Mouse (Mus musculus) heart, postnatal 0 days (tissue): Measurements from ENCODE around the gene Slc48a1. TPM values are rescaled to one million over a fixed set of nuclear protein-coding genes. Genes with fewer than 3 reads are reported as not detected.

ENCODE experiments used
- ATAC-seq: fragments of 200-750 bp; cut with Nextera tagmentation; 2 replicates; pipeline ENCODE4 v1.8.0; 2017; ENCODE audit warnings: low read depth, moderate number of reproducible peaks, moderate library complexity; ENCODE audit not compliant: insufficient read depth
- DNase-seq: peaks from one replicate; pipeline ENCODE4 v3.0.0-alpha.2; 2016; ENCODE audit warnings: low spot score
- H3K27ac ChIP-seq: fragments of 300-500 bp; sonication (generic); 2 replicates; pipeline ENCODE4 v1.5.1; 2014; ENCODE audit warnings: low read depth, mild to moderate bottlenecking
- H3K27me3 ChIP-seq: fragments of 300-500 bp; sonication (generic); 2 replicates; pipeline ENCODE4 v1.6.1; 2014; ENCODE audit warnings: low read length, mixed read lengths; ENCODE audit not compliant: control insufficient read depth, insufficient read depth
- H3K36me3 ChIP-seq: fragments of 300-500 bp; sonication (generic); replicated peaks from 2 replicates; pipeline ENCODE4 v1.6.1; 2014; ENCODE audit warnings: low read length, mixed read lengths; ENCODE audit not compliant: control insufficient read depth, insufficient read depth
- H3K4me1 ChIP-seq: fragments of 300-500 bp; sonication (generic); 2 replicates; pipeline ENCODE4 v1.6.1; 2014; ENCODE audit warnings: antibody characterized with exemption; ENCODE audit not compliant: control insufficient read depth, insufficient read depth
- H3K4me2 ChIP-seq: fragments of 300-500 bp; sonication (generic); 2 replicates; pipeline ENCODE4 v1.6.1; 2014; ENCODE audit warnings: low read depth, mild to moderate bottlenecking, low read length, moderate library complexity
- H3K4me3 ChIP-seq: fragments of 300-500 bp; sonication (generic); 2 replicates; pipeline ENCODE4 v1.5.1; 2014; ENCODE audit warnings: low read depth, low read length
- H3K9ac ChIP-seq: fragments of 300-500 bp; sonication (generic); replicated peaks from 2 replicates; pipeline ENCODE4 v1.6.1; 2014; ENCODE audit warnings: low read depth, low read length, mixed read lengths
- H3K9me3 ChIP-seq: fragments of 300-500 bp; sonication (generic); replicated peaks from 2 replicates; pipeline ENCODE4 v1.6.1; 2016; ENCODE audit warnings: low read length; ENCODE audit not compliant: control insufficient read depth
- CTCF ChIP-seq: IDR thresholded peaks from 2 replicates; pipeline ENCODE4 v1.5.1; 2016; ENCODE audit warnings: antibody characterized with exemption, control low read depth, low read depth
- EP300 ChIP-seq: IDR thresholded peaks from 2 replicates; pipeline ENCODE4 v1.6.1; 2016; ENCODE audit warnings: antibody characterized with exemption, low read depth
- WGBS: fragments of 180-500 bp; shearing (Covaris S2); extraction: QIAGEN DNeasy Blood & Tissue Kit; methylation state at CpG from one replicate; pipeline ENCODE4 v1.1.7; 2014; 5-methylcytosine and 5-hydroxymethylcytosine counted together
- polyA plus RNA-seq: library from polyadenylated mRNA; unstranded; fragments of >200 nt; fragmentation: Nextera tagmentation; extraction: Ambion mirVana; gene quantifications from 2 replicates; pipeline ENCODE4 v1.2.1, GENCODE M21; 2015
- total RNA-seq: library from RNA; depleted of rRNA; stranded (reverse); fragments of >200 nt; gene quantifications from 2 replicates; pipeline ENCODE4 v1.2.3, GENCODE M21; 2014; ENCODE audit warnings: low replicate concordance

Gene Slc48a1
- total and polyA plus RNA-seq, 2 experiments from 2014 or later: 76.1 to 92.1 TPM

GRCm38 (mm10) chr15:97762733-97763132, 15.6 kb upstream of the Slc48a1 start:
- DNase-seq: no peak

GRCm38 (mm10) chr15:97763256-97764049, 14.9 kb upstream of the Slc48a1 start:
- Histone ChIP-seq H3K4me3 (no peak overlapping the region), H3K4me2 (peak overlapping the region; percentile 24), H3K36me3 (peaks cover 24% of the 10 kb centered on the region), H3K27me3 (no peaks in the 10 kb centered on the region), H3K9ac (no peak overlapping the region), H3K27ac (no peak overlapping the region), H3K4me1 (no peaks in the 10 kb centered on the region), H3K9me3 (no peaks in the 10 kb centered on the region)
- DNase-seq (no peak), ATAC-seq (no peak)
- 64% methylated on average over 9 of the region's 9 CpGs for WGBS
- TF ChIP-seq CTCF (no peak), EP300 (no peak)

More at GRCm38 (mm10) chr15:97762733-97763132, 15.6 kb upstream of the Slc48a1 start:
- Histone ChIP-seq H3K36me3 (peaks cover 31% of the 10 kb centered on the region), H3K4me2 (peak overlapping the region; percentile 7; the same call in 1 of the 2 replicates), H3K9me3 (no peaks in the 10 kb centered on the region), H3K27me3 (no peaks in the 10 kb centered on the region), H3K4me3 (no peak overlapping the region), H3K9ac (no peak overlapping the region), H3K27ac (no peak overlapping the region), H3K4me1 (no peaks in the 10 kb centered on the region)
- WGBS: 50% methylated on average over 9 of the region's 9 CpGs
- ATAC-seq: no peak
- TF ChIP-seq CTCF (no peak), EP300 (0 out of 2 replicates have a peak, but pooled peaks have one; percentile 28)

GRCm38 (mm10) chr15:97764532-97764931, 13.8 kb upstream of the Slc48a1 start:
- H3K36me3 ChIP-seq: peaks cover 13% of the 10 kb centered on the region
- 0 out of 2 replicates have a peak overlapping the region, but pooled peaks have one; percentile 39 for H3K27ac ChIP-seq
- no peaks in the 10 kb centered on the region for H3K27me3 ChIP-seq
- 82% methylated on average over 2 of the region's 2 CpGs for WGBS
- DNase-seq (no peak), ATAC-seq (no peak)
- TF ChIP-seq CTCF: no peak
- TF ChIP-seq EP300: no peak
- H3K9ac ChIP-seq: no peak overlapping the region
- H3K4me3 ChIP-seq: peak overlapping the region; percentile 53; the same call in 1 of the 2 replicates
- no peaks in the 10 kb centered on the region for H3K9me3 ChIP-seq
- peak overlapping the region; percentile 79 for H3K4me2 ChIP-seq
- no peaks in the 10 kb centered on the region for H3K4me1 ChIP-seq

GRCm38 (mm10) chr15:97765090-97765794, 13.1 kb upstream of the Slc48a1 start:
- Histone ChIP-seq H3K4me3 (peak overlapping the region; percentile 53), H3K9me3 (no peaks in the 10 kb centered on the region), H3K4me1 (no peaks in the 10 kb centered on the region), H3K4me2 (peak overlapping the region; percentile 79), H3K9ac (no peak overlapping the region), H3K27me3 (no peaks in the 10 kb centered on the region), H3K27ac (peak overlapping the region; percentile 66), H3K36me3 (peaks cover 6% of the 10 kb centered on the region; the same call in 1 of the 2 replicates)
- WGBS: 51% methylated on average over 13 of the region's 13 CpGs
- TF ChIP-seq EP300 (0 out of 2 replicates have a peak, but pooled peaks have one; percentile 21), CTCF (no peak)
- ATAC-seq: no peak
- DNase-seq: no peak

GRCm38 (mm10) chr15:97766194-97766593, 12.1 kb upstream of the Slc48a1 start:
- DNase-seq (no peak), ATAC-seq (no peak)
- WGBS: 30% methylated on average over 8 of the region's 8 CpGs
- Histone ChIP-seq H3K9me3 (no peaks in the 10 kb centered on the region), H3K4me3 (peak overlapping the region; percentile 53), H3K4me2 (peak overlapping the region; percentile 79), H3K27me3 (no peaks in the 10 kb centered on the region), H3K4me1 (0 out of 2 replicates have a peak, but pooled peaks cover under 1% of the 10 kb centered on the region), H3K36me3 (0 out of 2 replicates have a peak, but pooled peaks cover under 1% of the 10 kb centered on the region), H3K9ac (peak overlapping the region; percentile 57), H3K27ac (peak overlapping the region; percentile 90)
- TF ChIP-seq EP300 (no peak), CTCF (no peak)
